Mouse (Mus musculus) heart, embryonic 14.5 days (tissue): Measurements from ENCODE around the gene Siva1. TPM values are rescaled to one million over a fixed set of nuclear protein-coding genes. Genes with fewer than 3 reads are reported as not detected.

ENCODE experiments used
- ATAC-seq: fragments of 200-750 bp; cut with Nextera tagmentation; 2 replicates; pipeline ENCODE4 v1.8.0; 2017; ENCODE audit warnings: low read depth, moderate TSS enrichment; ENCODE audit not compliant: insufficient number of reproducible peaks, insufficient read depth, low FRiP score
- H3K27ac ChIP-seq, 2 experiments: fragments of 200-500 bp in 1 of 2; fragments of 300-500 bp in 1 of 2; sonication (generic) in 1 of 2; replicated peaks in 1 of 2; 2 replicates each; pipeline ENCODE4 v1.5.1; 2012 to 2014; ENCODE audit warnings: low read depth in 2 of 2, low read length in 2 of 2, control low read depth in 1 of 2, mild to moderate bottlenecking in 1 of 2, mixed read lengths in 1 of 2; ENCODE audit not compliant: control insufficient read depth in 1 of 2, insufficient read depth in 1 of 2
- H3K27me3 ChIP-seq: fragments of 300-500 bp; sonication (generic); 2 replicates; pipeline ENCODE4 v1.6.1; 2014; ENCODE audit warnings: mild to moderate bottlenecking, low read length, control low read depth; ENCODE audit not compliant: control insufficient read depth, insufficient read depth
- H3K36me3 ChIP-seq: fragments of 300-500 bp; sonication (generic); 2 replicates; pipeline ENCODE4 v1.6.1; 2014; ENCODE audit warnings: mild to moderate bottlenecking, control low read depth, low read length, mixed read lengths; ENCODE audit not compliant: control insufficient read depth, insufficient read depth
- H3K4me1 ChIP-seq, 2 experiments: fragments of 200-500 bp in 1 of 2; fragments of 300-500 bp in 1 of 2; sonication (generic) in 1 of 2; 2 replicates each; pipeline ENCODE4 v1.6.1; 2012 to 2014; ENCODE audit warnings: low read length in 2 of 2, control low read depth in 1 of 2, mixed read lengths in 1 of 2; ENCODE audit not compliant: control insufficient read depth in 2 of 2, insufficient read depth in 2 of 2
- H3K4me2 ChIP-seq: fragments of 300-500 bp; sonication (generic); 2 replicates; pipeline ENCODE4 v1.6.1; 2014; ENCODE audit warnings: mild to moderate bottlenecking, low read length
- H3K4me3 ChIP-seq, 2 experiments: fragments of 200-500 bp in 1 of 2; fragments of 300-500 bp in 1 of 2; sonication (generic) in 1 of 2; 2 replicates each; pipeline ENCODE4 v1.5.1; 2012 to 2014; ENCODE audit warnings: low read length in 2 of 2, mild to moderate bottlenecking in 2 of 2, control low read depth in 1 of 2, low read depth in 1 of 2, moderate library complexity in 1 of 2; ENCODE audit not compliant: control insufficient read depth in 1 of 2, insufficient read depth in 1 of 2
- H3K9ac ChIP-seq: fragments of 300-500 bp; sonication (generic); 2 replicates; pipeline ENCODE4 v1.6.1; 2014; ENCODE audit warnings: mild to moderate bottlenecking, low read length
- H3K9me3 ChIP-seq: fragments of 300-500 bp; sonication (generic); 2 replicates; pipeline ENCODE4 v1.6.1; 2016; ENCODE audit warnings: low read length, control low read depth; ENCODE audit not compliant: control insufficient read depth
- WGBS: fragments of 180-500 bp; shearing (Covaris S2); extraction: QIAGEN DNeasy Blood & Tissue Kit; methylation state at CpG from one replicate; pipeline ENCODE4 v1.1.7; 2014; 5-methylcytosine and 5-hydroxymethylcytosine counted together
- polyA plus RNA-seq: library from polyadenylated mRNA; unstranded; fragments of >200 nt; fragmentation: Nextera tagmentation; extraction: Ambion mirVana; gene quantifications from 2 replicates; pipeline ENCODE4 v1.2.1, GENCODE M21; 2014

Siva1 gene
- polyA plus RNA-seq, 1 experiment from 2014 or later = 153 TPM

- Histone ChIP-seq H3K4me3 (peak overlapping the region; percentile 78 to 80), H3K4me2 (peak overlapping the region; percentile 97), H3K27ac (peak overlapping the region; percentile 54 to 73; a peak in 3 of 4 replicates), H3K4me1 (peaks cover 20 to 31% of the 10 kb centered on the region in 2 experiments; a peak in 3 of 4 replicates), H3K9me3 (no peaks in the 10 kb centered on the region), H3K27me3 (peaks cover 14% of the 10 kb centered on the region), H3K9ac (peak overlapping the region; percentile 82), H3K36me3 (peaks cover 16% of the 10 kb centered on the region)
- WGBS = 7% methylated on average over 61 of the region's 87 CpGs
- ATAC-seq = peak; percentile 11; the same call in 1 of the 2 replicates
Measured at GRCm38 (mm10) chr12:112679027-112679996, 34.8 kb downstream of the Siva1 start.

- Histone ChIP-seq H3K27ac (no peak overlapping the region), H3K4me2 (no peak overlapping the region), H3K36me3 (peaks cover 16% of the 10 kb centered on the region), H3K27me3 (peaks cover 14% of the 10 kb centered on the region), H3K4me1 (peaks cover 2 to 6% of the 10 kb centered on the region in 2 experiments; a peak in 3 of 4 replicates), H3K4me3 (no peak overlapping the region), H3K9ac (no peak overlapping the region), H3K9me3 (no peaks in the 10 kb centered on the region)
- ATAC-seq = no peak
- WGBS = 62% methylated on average over 7 of the region's 7 CpGs
Measured at GRCm38 (mm10) chr12:112683351-112683750, 38.9 kb downstream of the Siva1 start.

GRCm38 (mm10) chr12:112688458-112688857, 44.0 kb downstream of the Siva1 start:
- Histone ChIP-seq H3K27ac (no peak overlapping the region), H3K4me1 (peaks cover 6 to 8% of the 10 kb centered on the region in 2 experiments; a peak in 3 of 4 replicates), H3K4me3 (no peak overlapping the region), H3K9ac (no peak overlapping the region), H3K36me3 (no peaks in the 10 kb centered on the region), H3K9me3 (no peaks in the 10 kb centered on the region), H3K4me2 (no peak overlapping the region), H3K27me3 (no peaks in the 10 kb centered on the region)
- no peak for ATAC-seq
- WGBS = 46% methylated on average over 15 of the region's 15 CpGs

- WGBS = 4% methylated on average over 54 of the region's 54 CpGs
Measured at GRCm38 (mm10) chr12:112693185-112694126, 49.0 kb downstream of the Siva1 start.

GRCm38 (mm10) chr12:112694127-112694475, 49.6 kb downstream of the Siva1 start:
- no peak for ATAC-seq
- no peaks in the 10 kb centered on the region for H3K9me3 ChIP-seq
- peak overlapping the region in 1 of 2 experiments; percentile 76; a peak in 2 of 4 replicates for H3K4me3 ChIP-seq
- no peaks in the 10 kb centered on the region for H3K36me3 ChIP-seq
- peak overlapping the region; percentile 88 for H3K4me2 ChIP-seq
- peak overlapping the region in 1 of 2 experiments; percentile 84; a peak in 1 of 4 replicates for H3K27ac ChIP-seq
- no peaks in the 10 kb centered on the region for H3K27me3 ChIP-seq
- H3K4me1 ChIP-seq = peaks cover 11 to 12% of the 10 kb centered on the region in 2 experiments
- H3K9ac ChIP-seq = peak overlapping the region; percentile 96
- 74% methylated on average over 10 of the region's 10 CpGs for WGBS

More at GRCm38 (mm10) chr12:112693185-112694126, 49.0 kb downstream of the Siva1 start:
- peak overlapping the region; percentile 88 for H3K4me2 ChIP-seq
- H3K4me1 ChIP-seq = peaks cover 11 to 15% of the 10 kb centered on the region in 2 experiments
- H3K27me3 ChIP-seq = no peaks in the 10 kb centered on the region
- no peaks in the 10 kb centered on the region for H3K36me3 ChIP-seq
- peak overlapping the region; percentile 96 for H3K9ac ChIP-seq
- H3K4me3 ChIP-seq = peak overlapping the region; percentile 76 to 82
- peak overlapping the region; percentile 84 to 85 for H3K27ac ChIP-seq
- H3K9me3 ChIP-seq = no peaks in the 10 kb centered on the region
- peak; percentile 88 for ATAC-seq

- Histone ChIP-seq H3K27ac (no peak overlapping the region), H3K4me2 (no peak overlapping the region), H3K4me1 (peaks cover 17 to 19% of the 10 kb centered on the region in 2 experiments), H3K4me3 (no peak overlapping the region), H3K9me3 (no peaks in the 10 kb centered on the region), H3K27me3 (peaks cover 14% of the 10 kb centered on the region), H3K36me3 (no peaks in the 10 kb centered on the region), H3K9ac (no peak overlapping the region)
- 77% methylated on average over 3 of the region's 3 CpGs for WGBS
- ATAC-seq = no peak
Measured at GRCm38 (mm10) chr12:112696806-112697425, 52.4 kb downstream of the Siva1 start.
